Mouse (Mus musculus) liver, embryonic 14.5 days (tissue): ENCODE measurements around the gene Cbr3. TPM values are rescaled to one million over a fixed set of nuclear protein-coding genes. Genes with fewer than 3 reads are reported as not detected.

Experiments
- ATAC-seq: fragments of 200-750 bp; cut with Nextera tagmentation; 2 replicates; pipeline ENCODE4 v1.8.0; 2017; ENCODE audit warnings: moderate number of reproducible peaks, mild to moderate bottlenecking, moderate library complexity; ENCODE audit not compliant: insufficient read depth
- DNase-seq, 3 experiments: peaks; one replicate each; pipeline ENCODE4 v3.0.0-alpha.2; 2012 to 2013; ENCODE audit warnings: low read depth in 3 of 3, low spot score in 3 of 3
- H3K27ac ChIP-seq: fragments of 300-500 bp; sonication (generic); 2 replicates; pipeline ENCODE4 v1.5.1; 2014; ENCODE audit warnings: moderate library complexity, mild to moderate bottlenecking, control low read depth, inconsistent platforms
- H3K27me3 ChIP-seq: fragments of 300-500 bp; sonication (generic); 2 replicates; pipeline ENCODE4 v1.6.1; 2014; ENCODE audit warnings: mild to moderate bottlenecking, low read length, moderate library complexity; ENCODE audit not compliant: control insufficient read depth, insufficient read depth
- H3K36me3 ChIP-seq: fragments of 300-500 bp; sonication (generic); replicated peaks from 2 replicates; pipeline ENCODE4 v1.6.1; 2014; ENCODE audit warnings: low read depth; ENCODE audit not compliant: control insufficient read depth, insufficient read depth
- H3K4me1 ChIP-seq, 2 experiments: fragments of 200-500 bp in 1 of 2; fragments of 300-500 bp in 1 of 2; sonication (generic) in 1 of 2; replicated peaks; 2 replicates each; pipeline ENCODE4 v1.6.1; 2012 to 2014; ENCODE audit warnings: antibody characterized with exemption in 1 of 2, inconsistent platforms in 1 of 2, low read length in 1 of 2; ENCODE audit not compliant: control insufficient read depth in 2 of 2, insufficient read depth in 2 of 2
- H3K4me2 ChIP-seq: fragments of 300-500 bp; sonication (generic); 2 replicates; pipeline ENCODE4 v1.6.1; 2014; ENCODE audit warnings: low read depth, mild to moderate bottlenecking, control low read depth, moderate library complexity
- H3K4me3 ChIP-seq, 2 experiments: fragments of 200-500 bp in 1 of 2; fragments of 300-500 bp in 1 of 2; sonication (generic) in 1 of 2; 2 replicates each; pipeline ENCODE4 v1.5.1; 2012 to 2014; ENCODE audit warnings: low read depth in 2 of 2, low read length in 2 of 2, mild to moderate bottlenecking in 2 of 2, control low read depth in 1 of 2, inconsistent platforms in 1 of 2, moderate library complexity in 1 of 2; ENCODE audit not compliant: insufficient read depth in 1 of 2
- H3K9ac ChIP-seq: fragments of 300-500 bp; sonication (generic); replicated peaks from 2 replicates; pipeline ENCODE4 v1.6.1; 2014; ENCODE audit warnings: mild to moderate bottlenecking, control low read depth, moderate library complexity
- H3K9me3 ChIP-seq: fragments of 300-500 bp; sonication (generic); 2 replicates; pipeline ENCODE4 v1.6.1; 2016; ENCODE audit warnings: low read length, mixed read lengths; ENCODE audit not compliant: control insufficient read depth
- CTCF ChIP-seq: IDR thresholded peaks from 2 replicates; pipeline ENCODE4 v1.5.1; 2016; ENCODE audit warnings: antibody characterized with exemption, low read depth, control low read depth
- EP300 ChIP-seq: IDR thresholded peaks from 2 replicates; pipeline ENCODE4 v1.6.1; 2016; ENCODE audit warnings: antibody characterized with exemption, low read depth
- WGBS: fragments of 180-500 bp; shearing (Covaris S2); extraction: QIAGEN DNeasy Blood & Tissue Kit; methylation state at CpG from one replicate; pipeline ENCODE4 v1.1.7; 2014; ENCODE audit not compliant: insufficient replicate concordance; 5-methylcytosine and 5-hydroxymethylcytosine counted together
- polyA plus RNA-seq, 2 experiments: library from polyadenylated mRNA; depleted of rRNA in 1 of 2; stranded (reverse) in 1 of 2; unstranded in 1 of 2; fragments of >200 nt; fragmentation: Nextera tagmentation in 1 of 2; extraction: Ambion mirVana in 1 of 2; gene quantifications; 2 replicates each; pipeline versions ENCODE4 v1.2.1 to v1.2.3; 2012 to 2014

Gene Cbr3
- polyA plus RNA-seq, 2 experiments: 0.28 to 0.32 TPM

GRCm38 (mm10) chr16:93717299-93717703 lies 34.3 kb downstream of the Cbr3 start:
- H3K4me3 ChIP-seq: no peak overlapping the region
- DNase-seq (peak; percentile 39 to 57 (median 39)), ATAC-seq (peak; percentile 78)
- no peaks in the 10 kb centered on the region; the same call in 1 of the 2 replicates for H3K36me3 ChIP-seq
- 34% methylated on average over 5 of the region's 5 CpGs for WGBS
- peak overlapping the region; percentile 23; the same call in 1 of the 2 replicates for H3K9ac ChIP-seq
- no peak for TF ChIP-seq CTCF
- no peak for TF ChIP-seq EP300
- H3K4me1 ChIP-seq: peaks cover 21 to 40% of the 10 kb centered on the region in 2 experiments
- H3K27me3 ChIP-seq: no peaks in the 10 kb centered on the region
- peak overlapping the region; percentile 21 for H3K4me2 ChIP-seq
- H3K9me3 ChIP-seq: no peaks in the 10 kb centered on the region
- peak overlapping the region; percentile 46 for H3K27ac ChIP-seq

- H3K9me3 ChIP-seq: no peaks in the 10 kb centered on the region
- TF ChIP-seq EP300 (no peak), CTCF (no peak)
- no peaks in the 10 kb centered on the region for H3K27me3 ChIP-seq
- no peaks in the 10 kb centered on the region; the same call in 1 of the 2 replicates for H3K36me3 ChIP-seq
- H3K9ac ChIP-seq: no peak overlapping the region
- no peak overlapping the region for H3K4me2 ChIP-seq
- H3K27ac ChIP-seq: no peak overlapping the region
- ATAC-seq (no peak), DNase-seq (no peak)
- 49% methylated on average over 5 of the region's 5 CpGs for WGBS
- no peak overlapping the region for H3K4me3 ChIP-seq
- H3K4me1 ChIP-seq: peaks cover 7 to 16% of the 10 kb centered on the region in 2 experiments
These were observed 38.8 kb downstream of the Cbr3 start for GRCm38 (mm10) chr16:93721771-93722170.

GRCm38 (mm10) chr16:93722476-93722875 lies 39.5 kb downstream of the Cbr3 start:
- WGBS: 49% methylated on average over 2 of the region's 2 CpGs
- no peak for TF ChIP-seq CTCF
- no peak for TF ChIP-seq EP300
- no peak overlapping the region for H3K27ac ChIP-seq
- no peak overlapping the region for H3K9ac ChIP-seq
- H3K4me1 ChIP-seq: peaks cover 2 to 9% of the 10 kb centered on the region in 2 experiments; a peak in 3 of 4 replicates
- no peak overlapping the region for H3K4me3 ChIP-seq
- no peaks in the 10 kb centered on the region for H3K9me3 ChIP-seq
- DNase-seq: no peak
- no peak for ATAC-seq
- no peaks in the 10 kb centered on the region; the same call in 1 of the 2 replicates for H3K36me3 ChIP-seq
- no peak overlapping the region for H3K4me2 ChIP-seq
- no peaks in the 10 kb centered on the region for H3K27me3 ChIP-seq

- Histone ChIP-seq H3K36me3 (no peaks in the 10 kb centered on the region), H3K4me1 (peaks cover 0 to 7% of the 10 kb centered on the region in 2 experiments; a peak in 1 of 4 replicates), H3K4me2 (no peak overlapping the region), H3K27ac (no peak overlapping the region), H3K4me3 (no peak overlapping the region), H3K9me3 (no peaks in the 10 kb centered on the region), H3K27me3 (no peaks in the 10 kb centered on the region), H3K9ac (no peak overlapping the region)
- 51% methylated on average over 8 of the region's 8 CpGs for WGBS
- no peak for ATAC-seq
- no peak for TF ChIP-seq CTCF
- no peak for TF ChIP-seq EP300
- no peak for DNase-seq
These were observed 42.6 kb downstream of the Cbr3 start for GRCm38 (mm10) chr16:93725417-93726144.

- Histone ChIP-seq H3K9ac (no peak overlapping the region), H3K4me3 (no peak overlapping the region), H3K27me3 (no peaks in the 10 kb centered on the region), H3K4me2 (no peak overlapping the region), H3K9me3 (no peaks in the 10 kb centered on the region), H3K36me3 (no peaks in the 10 kb centered on the region), H3K27ac (no peak overlapping the region), H3K4me1 (peaks cover 0 to 7% of the 10 kb centered on the region in 2 experiments; a peak in 2 of 4 replicates)
- DNase-seq: no peak
- TF ChIP-seq CTCF: no peak
- TF ChIP-seq EP300: no peak
- 73% methylated on average over 4 of the region's 4 CpGs for WGBS
- ATAC-seq: peak; percentile 34; the same call in 1 of the 2 replicates
These were observed 43.2 kb downstream of the Cbr3 start for GRCm38 (mm10) chr16:93726186-93726585.
